Mouse (Mus musculus) frontal cortex, postnatal 14 days (tissue): ENCODE data around the gene Col13a1.

Experiments used
- DNase-seq, 2 experiments: peaks; one replicate each; pipeline ENCODE4 v3.0.0; 2022; ENCODE audit warnings: low spot score in 2 of 2

Gene Col13a1

GRCm38 (mm10) chr10:61905308-61905707 lies 73.6 kb downstream of the Col13a1 start:
- DNase-seq = no peak

DNA sequence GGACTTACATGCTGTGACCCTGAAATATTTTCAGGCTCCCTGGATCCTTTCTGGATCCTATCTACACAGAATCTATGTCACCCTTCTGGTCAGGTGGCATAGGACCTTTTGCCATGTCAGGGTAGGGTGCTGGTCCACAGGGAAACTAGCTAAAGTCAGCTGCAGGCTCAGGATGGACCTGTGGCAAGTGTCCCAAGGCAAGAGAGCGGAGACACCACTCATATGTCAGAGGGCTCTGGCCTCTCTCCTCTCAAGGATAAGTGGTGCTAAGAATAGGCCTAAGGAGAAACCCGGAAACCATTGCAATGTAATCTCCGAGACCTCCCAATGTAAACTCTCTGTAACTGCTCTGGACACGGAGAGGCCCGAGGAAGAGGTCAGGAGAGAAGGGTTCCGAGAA lies 80.8 kb downstream of the Col13a1 start:
- no peak for DNase-seq

GRCm38 (mm10) chr10:61894564-61894963 lies 84.3 kb downstream of the Col13a1 start:
- DNase-seq = no peak

DNA sequence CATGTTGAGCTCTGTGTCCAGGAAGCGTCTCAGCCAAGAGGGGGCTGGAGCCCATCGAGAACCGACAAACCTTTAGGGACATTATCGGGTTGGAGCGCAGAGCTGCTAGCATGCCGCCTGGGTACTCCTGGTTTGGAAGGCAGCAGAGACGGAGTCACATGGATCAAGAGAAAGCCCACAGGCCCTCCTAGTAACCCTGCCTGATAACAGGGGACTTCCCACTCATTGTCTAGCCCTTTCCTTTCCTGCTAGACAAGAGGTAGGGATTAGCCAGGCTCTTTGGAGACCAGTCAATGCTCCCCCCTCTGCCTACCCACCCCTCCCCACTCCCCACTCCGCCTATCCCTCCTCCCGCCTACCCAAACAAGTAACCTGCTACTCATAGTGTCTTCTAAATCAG lies 87.8 kb downstream of the Col13a1 start:
- no peak for DNase-seq

DNA sequence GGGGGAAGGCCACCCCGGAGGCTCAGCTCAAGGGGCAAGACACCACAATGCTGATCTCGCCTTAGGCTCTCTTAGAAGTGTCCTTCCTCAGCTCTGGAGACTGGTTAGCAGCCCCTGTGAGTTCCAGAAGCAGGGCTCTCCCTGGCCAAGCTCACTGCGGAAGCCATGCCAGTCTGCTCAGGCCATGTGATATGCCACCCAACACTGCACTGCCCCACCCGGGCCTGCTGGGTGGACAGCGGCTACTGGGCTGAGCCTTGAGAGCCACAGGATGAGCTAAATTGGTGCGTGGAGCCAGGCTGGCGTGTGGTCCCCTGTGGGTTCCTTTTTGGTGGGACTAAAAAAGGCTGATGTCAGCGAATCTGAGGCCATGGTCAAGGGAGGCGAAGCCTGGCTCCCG lies 88.6 kb downstream of the Col13a1 start:
- DNase-seq = no peak

- peak in 1 of 2 experiments; percentile 10 for DNase-seq
Measured at GRCm38 (mm10) chr10:61879427-61879826, 99.5 kb downstream of the Col13a1 start.

- DNase-seq = peak; percentile 16 to 40
Measured at GRCm38 (mm10) chr10:61877787-61878186, 101.1 kb downstream of the Col13a1 start.

GRCm38 (mm10) chr10:61869796-61870195 lies 109.1 kb downstream of the Col13a1 start:
- no peak for DNase-seq

GRCm38 (mm10) chr10:61866045-61866580 lies 112.8 kb downstream of the Col13a1 start:
- no peak for DNase-seq

DNA sequence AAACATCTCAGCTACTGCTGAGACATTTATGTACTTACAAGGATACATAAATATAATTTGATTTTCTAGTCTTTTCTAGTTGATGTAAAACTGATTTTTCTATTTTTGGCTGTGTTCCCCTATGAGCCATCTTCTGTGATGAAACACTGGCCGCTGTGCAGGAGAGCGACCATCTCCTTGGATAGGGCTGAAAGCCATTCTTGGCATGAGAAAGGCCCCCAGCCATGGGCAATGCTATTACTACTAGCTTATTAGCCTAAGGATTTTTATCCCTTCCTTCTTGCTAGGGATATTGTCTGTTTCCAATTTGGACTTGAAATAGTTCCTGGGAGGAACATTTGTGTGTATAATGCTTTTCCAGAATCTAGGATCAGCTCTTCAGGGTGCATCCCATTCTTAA lies 119.5 kb downstream of the Col13a1 start:
- no peak for DNase-seq

DNA sequence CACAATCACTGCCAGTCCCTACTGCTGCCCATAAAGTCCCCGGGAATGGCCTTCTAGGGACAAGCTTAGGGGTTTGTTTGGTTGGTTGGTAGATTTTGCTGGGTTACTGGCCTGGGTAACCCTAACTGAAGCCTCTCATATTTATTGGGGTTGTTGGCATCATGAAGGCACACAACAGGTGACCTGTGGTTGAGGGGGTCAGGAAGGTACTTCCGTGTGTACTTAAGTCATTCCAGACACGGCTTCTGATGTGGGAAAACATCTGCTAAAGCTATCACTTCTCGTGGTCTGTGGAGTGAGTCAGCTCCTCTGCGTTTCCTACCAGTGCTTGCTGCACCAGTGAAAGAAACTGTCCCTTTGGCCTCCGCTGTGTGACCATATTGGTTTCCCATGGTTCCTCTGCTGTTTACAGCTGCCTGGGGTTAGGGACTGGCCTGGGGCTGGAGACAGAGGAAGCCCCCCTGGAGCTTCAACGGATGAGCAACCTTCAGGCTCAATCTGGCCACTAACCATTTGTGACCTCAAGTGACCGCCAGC lies 123.7 kb downstream of the Col13a1 start:
- DNase-seq = no peak

- DNase-seq = no peak
Measured at GRCm38 (mm10) chr10:61852824-61853223, 126.1 kb downstream of the Col13a1 start.

GRCm38 (mm10) chr10:61848553-61848952 lies 130.4 kb downstream of the Col13a1 start:
- DNase-seq = no peak

DNA sequence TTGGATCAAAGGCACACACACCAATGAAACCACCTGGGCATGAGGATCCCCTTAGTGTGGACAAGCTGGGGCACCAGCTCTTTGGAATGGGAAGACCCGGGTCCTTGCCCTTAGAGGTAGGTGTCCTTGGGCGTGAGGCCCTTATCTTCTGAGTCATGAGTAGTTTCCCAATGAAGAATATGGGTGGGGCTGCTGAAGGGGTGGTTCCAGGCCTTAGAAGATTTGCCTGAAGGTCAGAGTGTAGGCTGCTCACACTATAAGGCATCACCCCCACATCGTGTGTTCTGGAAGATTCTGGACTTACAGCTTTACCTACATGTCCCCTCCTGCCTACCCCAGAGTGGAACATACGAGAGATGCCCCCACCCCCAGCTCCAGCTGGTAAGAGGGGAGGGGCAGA lies 133.4 kb downstream of the Col13a1 start:
- DNase-seq = no peak

DNA sequence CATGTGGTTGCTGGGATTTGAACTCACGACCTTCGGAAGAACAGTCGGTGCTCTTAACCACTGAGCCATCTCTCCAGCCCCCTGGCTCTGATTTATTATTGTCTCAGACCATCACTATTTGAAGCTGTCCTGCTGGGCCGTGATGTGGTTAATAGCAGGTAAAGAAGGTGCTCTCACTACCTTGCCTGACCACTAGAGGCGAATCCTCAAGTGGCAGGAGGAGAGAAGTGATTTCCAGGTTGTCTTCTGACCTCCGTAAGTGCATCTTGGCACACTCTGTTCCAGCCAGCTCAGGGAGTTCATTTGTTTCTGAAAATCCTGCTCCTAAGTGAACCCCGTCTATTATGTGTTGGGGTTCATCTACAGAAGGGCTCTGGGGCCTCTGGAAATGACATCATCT lies 134.4 kb downstream of the Col13a1 start:
- DNase-seq = no peak

DNA sequence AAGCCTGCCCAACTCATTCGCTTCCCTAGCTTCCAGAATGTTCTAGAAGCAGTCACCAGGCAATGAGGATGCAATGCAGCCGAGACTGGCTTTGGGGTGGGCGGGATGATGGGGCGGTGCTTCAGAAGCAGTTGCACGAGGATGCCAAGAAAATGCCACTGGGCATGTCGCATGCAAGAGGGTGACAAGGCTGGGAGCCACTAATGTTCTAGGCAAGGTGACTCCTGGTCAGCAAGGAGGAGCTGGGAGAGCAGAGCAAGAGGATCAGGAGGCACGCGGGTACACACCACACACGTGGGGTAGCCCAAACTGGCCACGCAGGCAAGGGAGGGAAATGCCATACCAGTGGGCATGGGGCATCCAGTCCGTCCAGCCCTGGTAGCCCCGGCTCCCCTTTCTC lies 136.6 kb downstream of the Col13a1 start:
- DNase-seq = no peak

GRCm38 (mm10) chr10:61839326-61839725 lies 139.6 kb downstream of the Col13a1 start:
- no peak for DNase-seq

- DNase-seq = peak; percentile 22 to 47
Measured at GRCm38 (mm10) chr10:61838769-61839168, 140.1 kb downstream of the Col13a1 start.

GRCm38 (mm10) chr10:61837286-61837685 lies 141.6 kb downstream of the Col13a1 start:
- DNase-seq = no peak

- no peak for DNase-seq
Measured at GRCm38 (mm10) chr10:61834288-61834687, 144.6 kb downstream of the Col13a1 start.

- DNase-seq = no peak
Measured at GRCm38 (mm10) chr10:61832713-61833112, 146.2 kb downstream of the Col13a1 start.

DNA sequence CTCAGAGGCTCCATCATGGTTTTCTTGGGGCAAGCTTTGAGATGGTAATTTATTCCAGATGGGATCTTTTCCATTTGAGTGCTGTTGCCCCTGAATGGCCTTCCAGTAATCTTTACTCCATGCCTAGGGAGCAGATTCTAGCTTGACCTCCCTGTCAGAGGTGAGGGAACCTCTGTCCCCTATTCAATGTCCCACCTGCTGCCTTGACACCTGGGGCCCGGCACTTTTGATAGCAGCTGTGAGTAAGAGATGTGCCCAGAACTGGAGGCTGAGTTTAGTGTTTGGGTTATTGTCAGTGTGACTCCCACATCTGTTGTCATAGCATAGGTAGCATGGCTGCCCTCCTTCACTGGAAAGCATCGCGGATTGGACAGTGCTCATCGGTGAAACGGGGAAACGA lies 147.2 kb downstream of the Col13a1 start:
- no peak for DNase-seq

- no peak for DNase-seq
Measured at GRCm38 (mm10) chr10:61831251-61831650, 147.7 kb downstream of the Col13a1 start.

- no peak for DNase-seq
Measured at GRCm38 (mm10) chr10:61830817-61831216, 148.1 kb downstream of the Col13a1 start.
